Mouse (Mus musculus): ENCODE measurements around the gene Mgarp.
"Not testable (repeated sequence)": the region's sequence is repeated elsewhere in the genome, so short reads cannot be mapped to it uniquely, and the experiment has no call there.

- not testable (repeated sequence) for TF ChIP-seq CTCF (IDR thresholded peaks at IDR 0.05; ENCODE audit: control insufficient read depth, insufficient read depth, insufficient replicate concordance, low read depth, low read length); POLR2A (IDR thresholded peaks at IDR 0.05; ENCODE audit: control insufficient read depth, low read depth, low read length)
Measured at GRCm38 (mm10) chr3:51393018-51393417, 3.5 kb downstream of the Mgarp start.

Data from testis, adult 2 months (tissue).